Mouse (Mus musculus): ENCODE data around the gene Sv2b. TPM values are rescaled to one million over a fixed set of nuclear protein-coding genes. Genes with fewer than 3 reads are reported as not detected.

Sv2b gene
- total and polyA plus RNA-seq, 2 experiments from 2014 or later = 13.7 to 42.2 TPM

DNA sequence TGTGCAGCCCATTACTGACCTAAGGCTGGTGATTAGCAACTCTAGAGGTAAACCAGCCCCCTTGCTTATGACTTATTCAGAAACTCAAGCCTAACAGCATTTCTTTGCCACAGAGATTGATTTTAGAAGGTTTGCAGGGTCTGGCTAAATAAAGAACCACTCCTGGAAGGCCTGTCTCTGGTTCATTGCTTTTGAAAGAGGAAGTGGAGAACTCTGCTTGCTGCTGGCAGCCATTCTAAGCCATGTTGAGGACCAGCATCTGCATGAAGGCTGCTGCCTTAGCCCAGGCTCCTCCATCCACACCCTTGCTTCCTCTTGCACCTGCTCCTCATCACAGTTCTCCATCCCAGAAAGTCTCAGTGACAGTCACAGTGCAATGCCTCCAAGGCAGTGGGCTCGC is 9.3 kb upstream of the Sv2b start:
- no peaks in the 10 kb centered on the region for H3K9me3 ChIP-seq (ENCODE audit: low read length)

DNA sequence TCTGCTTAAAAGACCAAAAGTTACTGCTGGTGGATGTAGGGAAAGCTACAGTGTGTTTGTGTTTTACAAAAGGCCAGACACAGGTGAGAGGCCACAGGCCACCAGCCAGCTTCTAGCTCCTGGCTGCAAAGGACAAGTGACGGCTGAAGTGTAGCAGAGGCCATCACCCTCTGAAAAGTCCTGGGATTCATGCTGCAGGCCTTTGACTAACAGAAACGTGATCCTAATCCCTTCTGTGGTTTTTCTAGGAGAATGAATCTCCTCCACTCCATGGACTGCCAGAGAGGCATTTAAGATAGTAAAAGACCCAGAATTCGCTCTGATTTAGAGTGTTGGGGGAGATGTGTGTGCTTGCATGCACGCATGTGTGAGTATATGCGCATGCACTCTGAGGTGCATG is 5.8 kb upstream of the Sv2b start:
- WGBS = 62% methylated on average over 5 of the region's 5 CpGs
- H3K36me3 ChIP-seq (ENCODE audit: insufficient read depth, low read length) = no peaks in the 10 kb centered on the region

More for the DNA sequence above, 9.3 kb upstream of the Sv2b start:
- Histone ChIP-seq H3K27ac (ENCODE audit: low read depth, low read length) (no peak overlapping the region), H3K36me3 (ENCODE audit: insufficient read depth, low read length) (no peaks in the 10 kb centered on the region), H3K27me3 (ENCODE audit: insufficient read depth, low read length) (no peaks in the 10 kb centered on the region), H3K9ac (replicated peaks; ENCODE audit: low read length, poor library complexity, severe bottlenecking) (no peak overlapping the region), H3K4me2 (ENCODE audit: low read depth, low read length, poor library complexity, severe bottlenecking) (no peak overlapping the region), H3K4me3 (ENCODE audit: low read depth, low read length) (no peak overlapping the region), H3K4me1 (ENCODE audit: insufficient read depth, low read length) (no peaks in the 10 kb centered on the region)
- TF ChIP-seq CTCF (IDR thresholded peaks at IDR 0.05) = no peak
- DNase-seq (ENCODE audit: low spot score) (no peak), ATAC-seq (ENCODE audit: low FRiP score) (no peak)
- WGBS = 85% methylated on average over 1 of the region's 1 CpGs

DNA sequence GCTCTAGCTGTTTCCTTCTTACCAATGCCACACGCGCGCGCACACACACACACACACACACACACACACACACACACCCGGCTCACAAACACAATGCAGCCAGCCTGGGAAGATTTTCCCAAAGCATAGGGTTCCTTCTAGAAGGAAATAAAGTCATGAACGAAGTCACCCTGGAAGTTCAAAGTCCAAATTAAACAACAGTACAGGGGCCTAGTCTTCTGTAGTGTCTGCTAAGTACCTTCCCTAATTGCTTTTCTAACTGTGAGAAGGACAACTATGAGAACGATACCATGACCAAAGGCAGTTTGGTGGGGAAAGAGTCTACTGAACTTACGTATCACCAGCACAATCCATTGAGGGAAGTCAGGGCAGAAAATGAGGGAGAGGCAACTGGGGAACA is 508 bp upstream of the Sv2b start:
- ATAC-seq (ENCODE audit: low FRiP score) = no peak
- H3K9ac ChIP-seq (replicated peaks; ENCODE audit: low read length, poor library complexity, severe bottlenecking) = no peak overlapping the region
- WGBS = 72% methylated on average over 8 of the region's 8 CpGs
- no peak for DNase-seq (ENCODE audit: low spot score)
- peak overlapping the region; percentile 96; the same call in 1 of the 2 replicates for H3K4me2 ChIP-seq (ENCODE audit: low read depth, low read length, poor library complexity, severe bottlenecking)
- H3K4me3 ChIP-seq (ENCODE audit: low read depth, low read length) = no peak overlapping the region
- peaks cover 3% of the 10 kb centered on the region; the same call in 1 of the 2 replicates for H3K4me1 ChIP-seq (ENCODE audit: insufficient read depth, low read length)
- H3K27ac ChIP-seq (ENCODE audit: low read depth, low read length) = no peak overlapping the region
- peaks cover 9% of the 10 kb centered on the region; the same call in 1 of the 2 replicates for H3K27me3 ChIP-seq (ENCODE audit: insufficient read depth, low read length)
- H3K9me3 ChIP-seq (ENCODE audit: low read length) = no peaks in the 10 kb centered on the region
- no peak for TF ChIP-seq CTCF (IDR thresholded peaks at IDR 0.05)
- no peaks in the 10 kb centered on the region for H3K36me3 ChIP-seq (ENCODE audit: insufficient read depth, low read length)

More for the DNA sequence above, 5.8 kb upstream of the Sv2b start:
- no peaks in the 10 kb centered on the region for H3K27me3 ChIP-seq (ENCODE audit: insufficient read depth, low read length)
- no peak overlapping the region for H3K4me3 ChIP-seq (ENCODE audit: low read depth, low read length)
- no peak overlapping the region for H3K27ac ChIP-seq (ENCODE audit: low read depth, low read length)
- TF ChIP-seq CTCF (IDR thresholded peaks at IDR 0.05) = no peak
- no peak overlapping the region for H3K9ac ChIP-seq (replicated peaks; ENCODE audit: low read length, poor library complexity, severe bottlenecking)
- DNase-seq (ENCODE audit: low spot score) (no peak), ATAC-seq (ENCODE audit: low FRiP score) (no peak)
- H3K4me2 ChIP-seq (ENCODE audit: low read depth, low read length, poor library complexity, severe bottlenecking) = no peak overlapping the region
- no peaks in the 10 kb centered on the region for H3K9me3 ChIP-seq (ENCODE audit: low read length)
- no peaks in the 10 kb centered on the region for H3K4me1 ChIP-seq (ENCODE audit: insufficient read depth, low read length)

DNA sequence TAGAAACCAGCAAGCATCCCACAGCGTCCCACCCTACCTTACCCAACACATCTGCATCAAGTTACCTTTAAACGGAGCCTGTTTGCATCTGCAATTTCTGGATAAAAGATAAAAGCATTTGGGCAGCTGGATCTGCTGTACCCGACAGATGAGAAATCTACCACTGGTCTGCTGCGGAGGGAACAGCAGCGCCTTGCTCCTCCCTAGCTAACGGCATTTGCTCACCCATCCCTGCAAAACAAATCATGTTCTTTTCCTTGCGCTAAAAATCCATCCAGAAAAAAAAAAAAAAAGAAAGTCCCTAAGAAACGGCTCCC is 964 bp downstream of the Sv2b start:
- peaks cover 3% of the 10 kb centered on the region; the same call in 1 of the 2 replicates for H3K4me1 ChIP-seq (ENCODE audit: insufficient read depth, low read length)
- no peaks in the 10 kb centered on the region for H3K9me3 ChIP-seq (ENCODE audit: low read length)
- peaks cover 9% of the 10 kb centered on the region; the same call in 1 of the 2 replicates for H3K27me3 ChIP-seq (ENCODE audit: insufficient read depth, low read length)
- H3K9ac ChIP-seq (replicated peaks; ENCODE audit: low read length, poor library complexity, severe bottlenecking) = peak overlapping the region; percentile 33; the same call in 1 of the 2 replicates
- TF ChIP-seq CTCF (IDR thresholded peaks at IDR 0.05) = no peak
- H3K4me2 ChIP-seq (ENCODE audit: low read depth, low read length, poor library complexity, severe bottlenecking) = peak overlapping the region; percentile 96
- ATAC-seq (ENCODE audit: low FRiP score) = no peak
- H3K4me3 ChIP-seq (ENCODE audit: low read depth, low read length) = peak overlapping the region; percentile 56
- no peak for DNase-seq (ENCODE audit: low spot score)
- WGBS = 5% methylated on average over 8 of the region's 8 CpGs
- H3K27ac ChIP-seq (ENCODE audit: low read depth, low read length) = no peak overlapping the region
- no peaks in the 10 kb centered on the region for H3K36me3 ChIP-seq (ENCODE audit: insufficient read depth, low read length)

DNA sequence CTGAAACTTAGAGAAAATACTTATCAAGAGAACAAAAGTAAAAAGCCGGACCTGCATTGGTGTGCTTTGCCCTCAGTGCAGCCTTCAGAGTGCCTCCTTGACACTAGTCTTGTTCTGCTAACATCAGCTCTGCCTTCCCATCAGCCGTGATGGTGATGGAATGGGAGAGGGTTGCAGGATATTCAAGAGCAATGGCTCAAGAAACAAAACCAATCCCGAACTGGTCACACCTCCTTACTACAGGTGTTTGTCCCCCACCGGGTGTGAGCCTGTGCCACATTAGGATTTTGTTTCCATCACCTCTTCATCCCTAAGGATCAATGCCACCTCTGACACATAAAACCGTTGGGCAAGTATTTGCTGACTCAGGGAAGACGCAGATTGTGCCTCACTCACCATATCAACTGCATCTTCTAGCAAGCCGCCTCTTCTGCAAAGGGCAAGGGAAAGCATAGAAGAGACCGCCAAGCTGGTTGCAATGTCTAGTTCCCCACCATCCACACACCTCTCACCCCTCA is 1.4 kb downstream of the Sv2b start:
- no peak for ATAC-seq (ENCODE audit: low FRiP score)
- Histone ChIP-seq H3K27ac (ENCODE audit: low read depth, low read length) (no peak overlapping the region), H3K4me1 (ENCODE audit: insufficient read depth, low read length) (peaks cover 3% of the 10 kb centered on the region; the same call in 1 of the 2 replicates), H3K36me3 (ENCODE audit: insufficient read depth, low read length) (no peaks in the 10 kb centered on the region), H3K27me3 (ENCODE audit: insufficient read depth, low read length) (peaks cover 9% of the 10 kb centered on the region; the same call in 1 of the 2 replicates), H3K9ac (replicated peaks; ENCODE audit: low read length, poor library complexity, severe bottlenecking) (peak overlapping the region; percentile 33; the same call in 1 of the 2 replicates), H3K4me2 (ENCODE audit: low read depth, low read length, poor library complexity, severe bottlenecking) (peak overlapping the region; percentile 96), H3K4me3 (ENCODE audit: low read depth, low read length) (peak overlapping the region; percentile 56), H3K9me3 (ENCODE audit: low read length) (no peaks in the 10 kb centered on the region)
- no peak for TF ChIP-seq CTCF (IDR thresholded peaks at IDR 0.05)
- no peak for DNase-seq (ENCODE audit: low spot score)
- WGBS = 48% methylated on average over 8 of the region's 8 CpGs

DNA sequence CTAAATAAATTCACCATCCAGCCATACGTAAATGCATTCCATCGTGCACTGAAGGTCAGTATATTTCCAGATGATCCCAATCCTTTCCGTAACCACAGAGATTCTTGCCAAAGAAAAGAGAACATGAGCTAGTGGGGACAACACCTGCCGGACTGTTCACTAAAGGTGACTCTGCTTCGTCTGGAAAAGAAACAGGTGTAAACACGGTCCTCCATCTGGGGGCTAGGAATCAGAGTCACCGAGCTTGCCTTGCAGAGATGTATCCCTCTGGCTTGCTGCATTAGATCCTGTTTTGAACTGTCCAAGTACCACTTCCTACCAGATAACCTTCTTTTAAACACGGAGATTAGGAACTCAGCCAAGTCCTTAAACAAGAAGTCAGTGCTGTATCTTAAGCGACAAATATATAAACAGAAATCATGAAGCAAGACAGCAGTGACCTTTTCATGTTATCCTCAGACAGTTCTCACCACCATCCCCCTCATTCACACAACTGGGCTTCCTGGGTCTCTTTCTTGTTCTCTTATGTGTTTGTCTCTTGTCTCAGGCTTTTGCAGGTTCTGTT is 3.1 kb downstream of the Sv2b start:
- peaks cover 9% of the 10 kb centered on the region; the same call in 1 of the 2 replicates for H3K27me3 ChIP-seq (ENCODE audit: insufficient read depth, low read length)

More for the DNA sequence above, 3.1 kb downstream of the Sv2b start:
- ATAC-seq (ENCODE audit: low FRiP score) (no peak), DNase-seq (ENCODE audit: low spot score) (no peak)
- Histone ChIP-seq H3K4me1 (ENCODE audit: insufficient read depth, low read length) (peaks cover 3% of the 10 kb centered on the region; the same call in 1 of the 2 replicates), H3K4me2 (ENCODE audit: low read depth, low read length, poor library complexity, severe bottlenecking) (peak overlapping the region; percentile 18; the same call in 1 of the 2 replicates), H3K4me3 (ENCODE audit: low read depth, low read length) (no peak overlapping the region), H3K27ac (ENCODE audit: low read depth, low read length) (no peak overlapping the region), H3K9me3 (ENCODE audit: low read length) (no peaks in the 10 kb centered on the region), H3K36me3 (ENCODE audit: insufficient read depth, low read length) (no peaks in the 10 kb centered on the region), H3K9ac (replicated peaks; ENCODE audit: low read length, poor library complexity, severe bottlenecking) (no peak overlapping the region)
- WGBS = 69% methylated on average over 9 of the region's 9 CpGs
- no peak for TF ChIP-seq CTCF (IDR thresholded peaks at IDR 0.05)
